Mouse (Mus musculus): ENCODE data around the gene Ppp1r16b.
A peak's percentile ranks its signal among the peaks of the same experiment; 100 is the strongest.
"Not testable (repeated sequence)": the region's sequence is repeated elsewhere in the genome, so short reads cannot be mapped to it uniquely, and the experiment has no call there.

Ppp1r16b gene

DNA sequence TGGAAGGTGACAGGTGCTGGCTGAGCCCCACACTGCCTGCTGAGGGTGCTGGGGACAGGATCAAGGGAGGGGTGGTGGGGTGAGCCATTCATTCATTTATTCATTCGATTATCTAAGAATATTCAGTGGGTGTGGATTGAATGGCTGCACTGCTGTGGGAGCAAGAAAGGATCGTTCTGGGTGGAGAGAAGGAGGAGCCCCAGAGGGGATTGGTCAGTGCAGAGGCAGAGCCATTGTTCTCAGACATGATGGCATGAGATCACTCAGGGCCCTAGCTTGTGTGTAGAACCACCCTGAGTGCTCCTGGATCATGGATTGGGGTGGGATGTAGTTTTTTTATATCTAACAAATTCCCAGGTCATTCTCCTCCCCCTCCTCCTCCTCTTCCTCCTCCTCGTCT lies 56.3 kb downstream of the Ppp1r16b start:
- peak; percentile 73 for DNase-seq (ENCODE audit: low read depth, low spot score)

DNA sequence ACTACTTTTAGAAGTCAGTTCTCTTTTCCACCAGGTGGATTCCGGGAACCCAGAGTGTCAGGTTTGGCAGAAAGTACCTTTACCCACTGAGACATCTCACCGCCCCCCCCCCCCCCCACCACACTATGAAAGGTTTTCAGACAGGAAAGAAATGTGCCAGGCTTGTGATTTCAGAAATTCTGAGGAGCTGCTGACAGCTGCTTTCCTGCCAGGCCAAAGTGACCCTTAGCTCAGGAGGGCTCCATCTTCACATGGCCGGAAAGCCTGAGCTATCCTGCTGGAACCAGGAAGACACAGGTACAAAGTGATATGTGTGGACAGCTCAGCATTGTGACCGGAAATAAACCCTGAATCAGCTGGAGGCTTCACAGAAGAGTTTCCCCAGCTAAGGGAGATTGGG lies 56.9 kb downstream of the Ppp1r16b start:
- DNase-seq (ENCODE audit: low read depth, low spot score) = no peak

DNA sequence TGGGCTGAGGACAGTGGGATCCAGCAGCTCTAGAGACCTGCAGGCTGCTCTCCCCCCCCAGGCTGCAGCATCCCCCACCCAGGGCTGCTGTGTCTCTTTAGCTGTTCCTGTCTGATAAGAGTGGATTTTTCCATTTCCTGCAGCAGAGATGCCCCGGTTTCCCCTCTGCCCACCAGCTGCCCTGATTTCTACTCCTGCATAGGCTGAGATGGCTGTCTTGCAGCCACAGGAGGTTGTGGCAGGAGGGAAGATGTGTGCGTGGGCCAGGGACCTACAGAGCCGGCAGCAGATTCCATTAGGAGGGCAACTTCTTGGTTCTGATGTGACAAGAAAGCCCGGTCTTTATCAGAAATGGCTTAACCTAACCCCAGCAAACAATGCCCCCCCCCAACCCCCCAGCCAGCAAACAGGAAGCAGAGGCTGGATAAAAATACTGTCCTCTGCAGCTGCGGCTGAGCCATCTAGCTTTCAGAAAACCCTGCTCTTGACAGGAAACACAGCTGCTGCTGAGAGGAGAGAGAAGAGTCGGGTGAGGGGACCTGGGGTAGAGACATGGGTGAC lies 57.9 kb downstream of the Ppp1r16b start:
- peak; percentile 89 for DNase-seq (ENCODE audit: low read depth, low spot score)

DNA sequence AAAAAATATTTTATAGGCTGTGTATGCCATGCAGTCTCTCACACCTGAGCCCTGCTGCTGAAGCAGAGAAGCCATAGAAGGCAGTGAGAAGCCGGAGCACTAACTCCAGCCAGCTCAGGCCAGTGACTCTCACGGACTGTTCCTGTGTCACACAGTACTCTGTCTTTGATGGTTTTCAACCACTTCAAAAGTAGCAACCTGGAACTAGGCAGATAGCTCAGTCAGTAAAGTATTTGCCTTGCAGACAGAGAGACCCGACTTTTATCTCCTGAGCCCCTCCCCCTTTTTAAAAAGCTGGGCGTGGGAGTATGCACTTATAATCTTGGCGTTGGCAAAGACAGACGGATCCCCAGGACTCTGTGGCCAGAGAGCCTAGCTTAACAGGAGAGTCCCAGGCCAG lies 58.6 kb downstream of the Ppp1r16b start:
- no peak for DNase-seq (ENCODE audit: low read depth, low spot score)

DNA sequence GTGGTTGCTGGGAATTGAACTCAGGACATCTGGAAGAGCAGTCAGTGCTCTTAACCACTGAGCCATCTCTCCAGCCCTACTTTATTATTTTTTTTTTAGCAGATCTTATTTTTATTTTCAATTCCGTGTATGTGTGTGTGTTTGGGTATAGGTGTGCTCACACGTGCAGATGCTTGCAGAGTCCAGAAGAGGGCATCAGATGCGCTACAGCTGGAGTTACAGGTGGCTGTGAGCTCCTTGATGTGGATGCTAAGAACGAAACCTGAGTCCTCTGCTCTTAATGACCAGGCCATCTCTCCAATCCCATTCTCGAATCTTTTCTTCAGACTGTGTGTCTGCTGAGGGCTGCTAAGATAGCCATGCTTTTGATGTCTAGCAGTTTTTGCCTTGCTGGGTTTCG lies 61.1 kb downstream of the Ppp1r16b start:
- DNase-seq (ENCODE audit: low read depth, low spot score) = no peak

DNA sequence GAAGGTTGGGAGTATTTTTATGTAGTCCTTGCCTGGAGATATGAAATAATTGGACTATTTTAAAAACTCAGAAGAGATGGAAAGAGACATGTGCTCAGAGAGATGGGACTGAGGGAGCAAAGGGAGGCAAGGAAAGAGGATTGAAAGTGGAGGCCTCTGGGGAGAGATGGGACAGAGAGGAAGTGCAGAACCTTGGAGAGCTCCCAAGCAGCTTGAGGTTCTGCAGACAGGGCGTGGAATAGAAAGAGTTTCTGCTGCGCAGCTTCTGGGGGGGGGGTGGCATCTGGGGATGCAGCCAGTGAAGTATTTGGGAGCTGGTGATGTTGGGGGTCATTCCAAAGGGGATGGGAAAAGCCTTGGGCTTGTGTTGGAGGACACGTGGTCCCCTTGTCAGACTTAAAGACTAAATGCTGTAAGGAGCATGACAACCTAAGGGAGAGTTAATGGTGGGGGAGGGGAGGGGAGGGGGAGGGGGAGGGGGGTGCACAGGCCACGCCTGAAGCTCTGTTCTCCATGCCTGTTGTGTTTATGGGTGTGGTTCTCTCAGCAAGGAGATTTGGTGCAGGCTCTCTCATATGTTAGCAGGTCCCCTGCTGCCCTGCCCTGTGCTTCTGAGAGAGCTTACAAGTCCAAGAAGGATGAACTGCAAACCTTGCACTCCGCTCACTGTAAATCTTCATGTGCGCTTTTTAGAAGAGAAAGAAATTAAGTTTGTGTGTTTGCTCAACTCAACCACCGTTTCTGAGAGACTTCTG lies 63.0 kb downstream of the Ppp1r16b start:
- no peak for DNase-seq (ENCODE audit: low read depth, low spot score)

DNA sequence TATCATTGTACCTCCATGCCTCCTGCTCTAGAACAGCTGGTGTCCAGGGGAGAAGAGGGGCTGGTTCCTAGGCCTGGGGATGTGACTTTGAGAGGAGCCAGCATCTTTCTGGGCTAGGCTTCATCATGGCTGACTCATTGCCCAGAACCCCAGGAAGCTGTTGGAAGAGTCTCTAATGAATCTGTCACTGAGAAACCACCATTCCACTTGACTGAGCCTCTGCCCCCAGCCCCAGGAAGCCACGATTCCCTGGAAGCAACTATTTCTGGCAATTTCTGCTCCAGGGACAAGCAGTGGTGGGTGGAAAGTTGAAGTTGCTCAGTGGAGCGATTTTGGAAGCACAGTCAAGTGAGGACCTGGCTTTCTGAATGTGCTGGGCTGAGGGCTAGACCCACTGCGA lies 65.7 kb downstream of the Ppp1r16b start:
- DNase-seq (ENCODE audit: low read depth, low spot score) = peak; percentile 89

DNA sequence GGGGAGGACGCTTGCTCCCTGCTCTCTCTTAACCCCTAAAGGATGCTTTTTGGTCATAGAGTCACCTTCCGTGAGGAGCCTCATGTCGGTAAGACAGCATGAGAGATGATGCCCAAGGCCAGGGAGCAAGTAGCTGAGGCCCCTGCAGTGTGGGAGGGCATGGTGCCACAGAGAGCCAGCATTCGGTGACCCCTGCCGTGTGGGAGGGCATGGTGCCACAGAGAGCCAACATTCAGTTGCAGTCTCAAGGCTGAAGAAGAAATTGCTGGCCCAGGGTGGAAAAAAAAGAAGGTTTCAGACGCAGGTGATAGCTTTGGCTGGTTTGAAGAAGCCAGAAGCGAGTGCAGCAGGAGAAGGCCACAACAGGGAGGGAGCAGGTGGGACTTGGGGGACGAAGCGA lies 67.3 kb downstream of the Ppp1r16b start:
- DNase-seq (ENCODE audit: low read depth, low spot score) = no peak

DNA sequence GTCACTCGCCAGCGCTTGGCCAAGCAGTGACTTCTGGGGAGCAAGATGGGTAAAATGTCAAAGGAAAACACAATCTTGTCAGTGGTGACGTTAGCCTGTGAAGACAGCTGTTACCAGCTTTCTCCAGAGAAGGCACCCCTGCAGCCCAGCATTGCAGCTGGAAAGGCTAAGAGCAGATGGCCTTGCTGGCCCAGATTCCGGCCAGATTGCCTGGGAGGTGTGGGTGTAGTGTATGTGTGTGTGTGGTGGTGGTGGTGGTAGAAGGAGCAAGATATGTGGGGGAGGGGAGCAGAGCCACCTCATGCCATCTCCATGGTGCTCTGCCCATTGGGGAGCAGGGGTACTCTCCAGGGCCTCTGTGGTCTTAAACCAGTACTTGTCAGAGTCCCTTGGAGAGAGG lies 67.9 kb downstream of the Ppp1r16b start:
- peak; percentile 62 for DNase-seq (ENCODE audit: low read depth, low spot score)

DNA sequence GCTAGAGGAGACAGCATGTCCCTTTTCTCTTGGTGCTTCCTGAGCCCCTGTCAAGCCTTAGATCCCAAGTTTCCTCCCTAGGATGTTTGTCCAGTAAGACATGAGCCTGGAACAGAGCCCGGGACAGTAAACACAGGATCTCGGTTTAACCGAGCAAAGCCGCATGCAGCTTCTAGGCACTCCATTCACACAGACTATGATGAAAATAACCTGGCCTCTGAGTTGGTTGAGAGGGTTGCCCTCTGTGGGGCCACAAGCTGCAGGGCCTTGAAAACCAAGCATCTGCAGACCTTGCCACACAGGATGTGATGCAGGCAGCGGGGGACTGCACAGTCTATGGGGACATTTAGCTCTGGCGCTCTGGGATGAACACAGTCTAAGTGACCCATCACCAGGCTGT lies 68.7 kb downstream of the Ppp1r16b start:
- no peak for DNase-seq (ENCODE audit: low read depth, low spot score)

DNA sequence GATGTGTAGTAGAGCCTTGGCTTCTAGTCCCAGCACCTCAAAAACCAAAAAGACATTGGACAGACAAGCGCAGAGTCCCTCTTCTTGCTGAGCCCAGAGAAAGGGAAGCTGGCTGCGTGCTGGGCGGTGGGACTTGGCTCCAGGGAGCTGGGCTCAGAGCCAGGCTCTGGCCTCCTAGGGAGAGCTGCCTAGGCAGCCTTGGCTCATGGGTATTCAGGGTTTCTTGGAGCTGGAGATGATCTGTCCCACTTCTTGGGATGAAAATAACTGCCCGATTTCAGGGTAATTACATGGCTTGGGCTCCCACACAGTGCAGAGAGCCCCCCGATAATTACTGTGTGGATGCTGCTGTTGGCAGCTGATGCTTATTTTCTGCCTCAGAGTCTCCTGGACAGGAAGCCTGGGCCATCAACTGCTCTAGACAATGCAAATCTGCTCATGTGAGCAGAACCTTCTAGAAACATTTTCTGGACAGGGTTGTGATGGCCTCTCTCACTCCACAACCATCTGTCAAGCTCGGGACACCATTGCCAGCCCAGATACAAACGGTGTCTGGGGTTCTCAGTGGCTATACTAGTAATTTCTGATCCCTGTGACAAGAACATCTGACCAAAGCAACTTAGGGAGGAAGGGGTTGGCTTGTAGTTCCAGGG lies 69.4 kb downstream of the Ppp1r16b start:
- peak; percentile 89 for DNase-seq (ENCODE audit: low read depth, low spot score)

DNA sequence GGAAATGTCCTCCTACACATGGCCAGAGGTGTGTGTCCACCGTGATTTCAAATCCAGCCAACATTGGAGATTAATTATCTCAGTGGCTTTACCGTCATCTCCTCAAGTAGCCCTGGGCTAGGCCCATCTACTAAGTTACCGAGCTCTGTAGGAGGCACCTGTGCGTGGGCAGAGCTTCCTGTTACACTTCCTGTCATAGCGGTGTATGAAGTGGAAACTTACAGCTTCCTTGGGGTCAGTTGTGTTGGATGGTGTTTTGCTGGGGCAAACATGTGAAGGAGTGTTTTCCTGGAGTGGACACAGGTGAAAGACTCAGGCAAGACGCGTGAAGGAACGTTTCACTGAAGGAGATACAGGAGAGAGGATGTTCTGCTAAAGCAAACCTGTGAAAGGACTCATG lies 70.1 kb downstream of the Ppp1r16b start:
- no peak for DNase-seq (ENCODE audit: low read depth, low spot score)

DNA sequence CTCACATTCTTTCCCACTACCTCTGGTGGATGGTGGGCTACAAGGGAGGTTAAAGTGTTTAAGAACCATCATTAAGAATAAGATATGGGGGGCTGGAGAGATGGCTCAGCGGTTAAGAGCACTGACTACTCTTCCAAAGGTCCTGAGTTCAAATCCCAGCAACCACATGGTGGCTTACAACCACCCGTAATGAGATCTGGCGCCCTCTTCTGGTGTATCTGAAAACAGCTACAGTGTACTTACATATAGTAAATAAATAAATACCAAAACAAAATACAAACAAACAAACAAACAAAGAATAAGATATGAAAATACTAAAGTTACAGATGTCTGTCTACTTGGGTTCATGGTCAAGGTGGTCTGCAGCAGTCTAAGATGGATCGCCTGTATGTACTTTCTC lies 71.0 kb downstream of the Ppp1r16b start:
- not testable (repeated sequence) for DNase-seq (ENCODE audit: low read depth, low spot score)

DNA sequence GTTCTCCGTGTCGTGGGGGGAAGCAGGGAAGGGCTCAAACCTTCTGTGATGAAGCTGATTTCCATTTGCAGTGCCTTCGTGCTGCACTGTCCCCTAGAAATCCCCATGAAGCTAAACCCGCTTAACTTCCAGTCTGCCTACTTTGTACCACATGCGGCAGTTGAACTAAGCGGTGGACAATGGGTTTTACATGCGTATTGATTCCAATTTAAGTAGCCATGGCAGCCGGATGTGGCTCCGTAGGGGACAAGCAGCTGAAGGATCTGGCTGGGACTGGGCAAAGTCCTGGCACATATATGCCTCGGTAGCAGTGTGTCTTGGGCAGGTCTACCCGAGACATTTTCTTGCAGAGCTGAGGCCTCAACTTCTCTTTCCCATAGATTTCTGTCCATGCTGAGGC lies 73.4 kb downstream of the Ppp1r16b start:
- DNase-seq (ENCODE audit: low read depth, low spot score) = no peak

DNA sequence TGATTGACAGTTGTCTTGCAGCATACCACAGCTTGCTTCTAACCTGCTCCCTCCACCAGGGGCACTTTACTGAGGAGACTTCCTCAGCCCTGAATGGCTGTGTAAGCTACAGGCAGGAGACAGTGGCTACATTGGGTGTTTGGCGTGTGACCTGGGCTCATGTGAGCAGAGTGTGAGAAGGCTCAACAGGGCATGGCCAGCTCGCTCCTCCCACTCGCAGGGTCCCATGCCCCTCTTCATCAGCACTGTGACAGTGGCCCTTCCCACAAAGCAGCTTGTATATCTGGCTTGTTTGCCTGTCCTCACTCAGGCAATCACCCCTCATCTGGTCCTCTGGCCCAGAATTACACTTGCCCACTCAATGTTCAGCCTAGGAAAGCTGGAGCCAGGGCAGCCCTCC lies 73.9 kb downstream of the Ppp1r16b start:
- DNase-seq (ENCODE audit: low read depth, low spot score) = peak; percentile 36

DNA sequence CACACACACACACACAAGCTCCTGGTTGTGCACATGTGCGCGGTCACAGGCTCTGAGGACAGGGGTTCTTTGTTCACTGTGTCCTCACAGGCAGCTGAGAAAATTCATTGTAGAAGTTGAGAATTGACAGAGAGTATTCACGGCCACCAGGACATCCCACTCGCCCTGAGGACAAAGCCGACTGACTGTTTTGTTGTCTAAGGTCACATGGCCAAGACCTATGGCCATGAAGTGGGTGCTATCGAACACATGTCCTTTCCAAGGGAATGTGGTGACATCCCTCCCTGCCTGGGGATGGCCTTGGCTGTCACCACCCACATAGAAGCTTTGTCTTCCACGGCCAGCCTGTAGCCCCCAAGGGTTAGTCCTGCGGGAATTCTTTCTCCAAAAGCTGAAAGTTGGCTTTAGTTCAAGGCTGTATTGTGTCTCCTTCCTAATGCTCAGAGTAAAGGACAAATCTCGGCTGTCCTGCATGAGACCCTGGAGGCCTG lies 75.9 kb downstream of the Ppp1r16b start:
- peak; percentile 94 for DNase-seq (ENCODE audit: low read depth, low spot score)

DNA sequence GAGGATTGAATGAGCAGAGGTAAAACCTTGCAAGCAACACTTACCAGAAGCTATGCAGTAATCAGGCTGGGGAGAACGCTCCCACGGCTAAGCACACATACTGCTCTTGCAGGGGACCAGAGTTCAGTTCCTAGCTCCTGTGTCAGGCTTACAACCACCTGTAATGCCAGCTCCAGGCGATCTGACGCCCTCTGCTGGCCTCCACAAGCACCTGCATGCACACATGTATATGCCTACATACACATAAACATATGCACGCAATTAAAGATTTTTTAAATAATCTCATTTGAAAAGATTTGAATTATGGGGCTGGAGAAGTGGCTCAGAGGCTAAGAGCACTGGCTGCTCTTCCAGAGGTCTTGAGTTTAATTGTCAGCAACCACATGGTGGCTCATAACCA lies 77.2 kb downstream of the Ppp1r16b start:
- no peak for DNase-seq (ENCODE audit: low read depth, low spot score)

DNA sequence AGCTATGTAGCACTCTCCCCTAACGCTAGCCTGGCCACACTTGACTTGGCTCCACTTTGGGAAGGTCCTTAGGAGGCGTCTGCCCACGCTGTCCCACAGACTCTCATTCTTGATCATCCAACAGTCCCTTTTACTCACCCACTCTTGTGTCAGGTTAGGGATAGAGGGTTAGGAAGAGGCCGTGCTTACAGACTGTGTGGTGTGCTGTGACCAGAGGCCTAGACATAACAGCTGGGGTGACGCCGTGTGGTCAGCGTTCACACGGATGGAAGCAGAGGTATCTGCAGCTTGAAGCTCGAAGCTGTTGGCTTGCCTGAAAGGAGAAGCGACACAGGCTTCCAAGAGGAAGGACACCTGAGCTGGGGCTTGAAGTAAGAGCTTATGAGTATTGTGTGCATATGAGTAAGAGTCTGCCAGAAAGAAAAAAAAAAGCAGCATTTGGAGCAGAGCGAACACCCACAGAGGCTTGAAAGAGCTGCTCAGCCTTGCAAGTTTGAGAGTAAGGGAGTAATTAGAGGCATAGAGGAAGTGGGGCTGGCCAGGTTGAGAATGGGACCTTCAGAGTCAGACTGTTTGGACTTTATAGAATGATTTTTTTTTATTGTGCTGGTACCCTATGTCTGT lies 78.4 kb downstream of the Ppp1r16b start:
- DNase-seq (ENCODE audit: low read depth, low spot score) = peak; percentile 83

DNA sequence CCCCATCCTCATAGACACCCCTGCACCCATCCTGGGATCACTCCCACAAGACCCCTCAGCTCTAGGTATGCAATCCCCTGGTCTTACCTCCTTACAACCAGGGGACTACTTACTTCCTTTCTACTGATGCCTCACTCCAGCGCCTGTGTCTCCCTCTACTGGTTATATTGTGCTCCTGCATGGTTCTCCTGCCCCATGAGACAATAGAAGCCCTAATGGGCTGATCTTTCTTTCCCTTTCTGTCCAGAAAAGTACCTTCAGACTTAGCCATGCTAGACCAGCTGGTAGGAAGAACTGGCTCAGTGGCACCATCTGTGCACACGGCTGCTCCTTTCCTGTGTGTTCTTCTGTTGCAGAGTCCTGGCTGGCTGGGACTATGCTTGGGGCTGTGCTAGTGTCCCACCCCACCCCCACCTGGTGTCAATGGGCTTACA lies 79.9 kb downstream of the Ppp1r16b start:
- DNase-seq (ENCODE audit: low read depth, low spot score) = peak; percentile 86

DNA sequence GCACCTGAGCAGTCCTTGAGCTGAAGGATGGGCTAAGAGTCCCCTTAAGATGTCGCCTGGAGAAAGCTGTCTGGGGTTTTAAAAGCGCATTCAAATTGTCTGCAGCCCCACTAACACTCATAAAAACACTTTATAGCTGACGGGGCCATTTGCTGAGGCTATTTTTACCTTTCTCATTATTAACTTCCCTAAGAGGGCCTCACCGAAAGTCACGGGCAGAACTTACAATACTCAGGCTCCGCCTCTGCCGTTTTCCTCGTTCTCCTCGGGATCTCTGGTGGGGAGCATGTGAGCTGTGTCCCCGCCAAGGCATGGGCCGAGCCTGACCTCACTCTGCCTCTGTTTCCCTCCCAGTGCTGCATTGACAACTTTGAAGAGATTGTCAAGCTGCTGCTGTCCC lies 81.0 kb downstream of the Ppp1r16b start:
- DNase-seq (ENCODE audit: low read depth, low spot score) = no peak

DNA sequence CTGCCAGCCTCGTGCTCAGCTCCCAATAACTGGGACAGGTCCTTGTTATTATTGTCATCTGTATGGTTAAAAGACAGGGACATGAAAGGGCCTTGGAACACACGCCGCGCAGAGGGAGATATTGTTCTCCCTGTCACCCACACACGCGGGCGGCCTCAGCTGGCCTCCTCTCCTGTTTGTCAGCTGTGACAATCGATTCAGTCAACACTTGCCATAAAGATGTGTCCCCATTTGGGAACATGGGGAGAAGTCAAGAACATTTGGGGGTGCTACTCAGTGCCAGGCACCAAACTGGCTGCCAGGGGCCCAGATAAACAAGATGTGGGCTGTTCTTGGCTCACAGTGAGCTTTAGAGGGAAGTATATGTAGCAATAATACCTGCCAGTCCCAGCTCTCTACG lies 84.2 kb downstream of the Ppp1r16b start:
- peak; percentile 90 for DNase-seq (ENCODE audit: low read depth, low spot score)

DNA sequence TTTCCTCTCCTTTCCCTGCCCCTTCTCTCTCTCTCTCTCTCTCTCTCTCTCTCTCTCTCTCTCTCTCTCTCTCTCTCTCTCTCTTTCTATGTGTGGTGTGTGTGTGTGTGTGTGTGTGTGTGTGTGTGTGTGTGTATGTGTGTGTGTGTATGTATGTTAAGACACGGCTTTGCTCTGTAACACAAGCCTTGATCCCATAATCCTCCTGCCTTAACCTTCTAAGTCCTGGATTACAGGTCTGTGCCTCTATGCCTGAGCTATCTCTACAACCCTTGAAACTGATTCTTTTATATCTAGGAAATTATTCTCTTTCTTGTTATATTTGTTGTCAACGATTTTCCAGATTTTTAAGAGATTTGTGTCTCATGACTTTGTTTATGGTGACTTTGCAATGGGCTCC lies 95.0 kb downstream of the Ppp1r16b start:
- DNase-seq (ENCODE audit: low read depth, low spot score) = no peak

All from brain, adult 2 months (tissue).